Mouse (Mus musculus) heart, embryonic 14.5 days (tissue): ENCODE data around the gene Rorb. TPM values are rescaled to one million over a fixed set of nuclear protein-coding genes. Genes with fewer than 3 reads are reported as not detected.
A peak's percentile ranks its signal among the peaks of the same experiment; 100 is the strongest.

Experiments used
- ATAC-seq: fragments of 200-750 bp; cut with Nextera tagmentation; 2 replicates; pipeline ENCODE4 v1.8.0; 2017; ENCODE audit warnings: low read depth, moderate TSS enrichment; ENCODE audit not compliant: insufficient number of reproducible peaks, insufficient read depth, low FRiP score
- H3K27ac ChIP-seq, 2 experiments: fragments of 200-500 bp in 1 of 2; fragments of 300-500 bp in 1 of 2; sonication (generic) in 1 of 2; replicated peaks in 1 of 2; 2 replicates each; pipeline ENCODE4 v1.5.1; 2012 to 2014; ENCODE audit warnings: low read depth in 2 of 2, low read length in 2 of 2, control low read depth in 1 of 2, mild to moderate bottlenecking in 1 of 2, mixed read lengths in 1 of 2; ENCODE audit not compliant: control insufficient read depth in 1 of 2, insufficient read depth in 1 of 2
- H3K27me3 ChIP-seq: fragments of 300-500 bp; sonication (generic); 2 replicates; pipeline ENCODE4 v1.6.1; 2014; ENCODE audit warnings: mild to moderate bottlenecking, low read length, control low read depth; ENCODE audit not compliant: control insufficient read depth, insufficient read depth
- H3K36me3 ChIP-seq: fragments of 300-500 bp; sonication (generic); 2 replicates; pipeline ENCODE4 v1.6.1; 2014; ENCODE audit warnings: mild to moderate bottlenecking, control low read depth, low read length, mixed read lengths; ENCODE audit not compliant: control insufficient read depth, insufficient read depth
- H3K4me1 ChIP-seq, 2 experiments: fragments of 200-500 bp in 1 of 2; fragments of 300-500 bp in 1 of 2; sonication (generic) in 1 of 2; 2 replicates each; pipeline ENCODE4 v1.6.1; 2012 to 2014; ENCODE audit warnings: low read length in 2 of 2, control low read depth in 1 of 2, mixed read lengths in 1 of 2; ENCODE audit not compliant: control insufficient read depth in 2 of 2, insufficient read depth in 2 of 2
- H3K4me2 ChIP-seq: fragments of 300-500 bp; sonication (generic); 2 replicates; pipeline ENCODE4 v1.6.1; 2014; ENCODE audit warnings: mild to moderate bottlenecking, low read length
- H3K4me3 ChIP-seq, 2 experiments: fragments of 200-500 bp in 1 of 2; fragments of 300-500 bp in 1 of 2; sonication (generic) in 1 of 2; 2 replicates each; pipeline ENCODE4 v1.5.1; 2012 to 2014; ENCODE audit warnings: low read length in 2 of 2, mild to moderate bottlenecking in 2 of 2, control low read depth in 1 of 2, low read depth in 1 of 2, moderate library complexity in 1 of 2; ENCODE audit not compliant: control insufficient read depth in 1 of 2, insufficient read depth in 1 of 2
- H3K9ac ChIP-seq: fragments of 300-500 bp; sonication (generic); 2 replicates; pipeline ENCODE4 v1.6.1; 2014; ENCODE audit warnings: mild to moderate bottlenecking, low read length
- H3K9me3 ChIP-seq: fragments of 300-500 bp; sonication (generic); 2 replicates; pipeline ENCODE4 v1.6.1; 2016; ENCODE audit warnings: low read length, control low read depth; ENCODE audit not compliant: control insufficient read depth
- WGBS: fragments of 180-500 bp; shearing (Covaris S2); extraction: QIAGEN DNeasy Blood & Tissue Kit; methylation state at CpG from one replicate; pipeline ENCODE4 v1.1.7; 2014; 5-methylcytosine and 5-hydroxymethylcytosine counted together
- polyA plus RNA-seq: library from polyadenylated mRNA; unstranded; fragments of >200 nt; fragmentation: Nextera tagmentation; extraction: Ambion mirVana; gene quantifications from 2 replicates; pipeline ENCODE4 v1.2.1, GENCODE M21; 2014

Gene Rorb
- 0.49 and 0.58 TPM in 2 replicates for polyA plus RNA-seq

DNA sequence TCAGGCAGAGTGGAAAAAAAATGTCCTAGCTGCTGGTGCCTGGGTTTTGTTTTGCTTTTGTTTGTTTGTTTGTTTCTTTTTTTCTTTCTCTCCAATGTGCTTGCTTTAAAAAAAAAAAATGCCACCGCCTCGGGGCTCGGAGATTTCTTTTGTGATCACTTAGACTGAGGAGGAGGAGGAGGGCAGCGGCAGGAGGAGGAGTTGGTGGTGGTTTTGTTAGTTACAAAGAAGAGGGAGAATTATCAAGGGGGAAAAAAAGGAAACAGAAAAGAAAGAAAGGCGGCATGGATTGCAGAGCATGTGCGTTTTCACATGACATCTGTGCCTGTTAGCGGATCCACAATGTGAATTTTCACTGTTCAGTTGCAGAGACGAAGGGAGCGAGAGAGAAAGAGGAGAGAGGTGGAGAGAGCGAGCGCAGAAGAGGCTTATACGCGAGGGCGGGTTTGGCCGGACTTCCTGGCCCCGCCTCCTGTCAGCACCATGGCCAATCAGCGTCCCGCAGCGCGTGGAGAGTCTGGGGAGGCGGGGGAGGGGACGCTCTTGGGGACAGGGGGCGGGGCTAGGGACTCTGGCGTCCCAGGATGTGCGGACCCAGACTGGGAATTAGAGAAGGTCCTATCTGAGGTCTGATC lies at the start of gene Rorb:
TSS of gene Rorb (minus strand) at position 404 of the 635 bp plus-strand sequence.
- Histone ChIP-seq H3K27ac (peak within 1 kb of the TSS; percentile 53 to 55), H3K9ac (peak within 1 kb of the TSS; percentile 67), H3K4me3 (peak within 1 kb of the TSS; percentile 45 to 69), H3K27me3 (peaks cover 26% of the 10 kb centered on the region), H3K4me1 (0 out of 4 replicates have a peak, but pooled peaks cover 0 to 2% of the 10 kb centered on the region in 2 experiments), H3K36me3 (no peaks in the 10 kb centered on the region), H3K9me3 (no peaks in the 10 kb centered on the region), H3K4me2 (peak within 1 kb of the TSS; percentile 96)
- WGBS, result under 1% methylated on average over 25 of the region's 25 CpGs
- peak; percentile 97 for ATAC-seq

DNA sequence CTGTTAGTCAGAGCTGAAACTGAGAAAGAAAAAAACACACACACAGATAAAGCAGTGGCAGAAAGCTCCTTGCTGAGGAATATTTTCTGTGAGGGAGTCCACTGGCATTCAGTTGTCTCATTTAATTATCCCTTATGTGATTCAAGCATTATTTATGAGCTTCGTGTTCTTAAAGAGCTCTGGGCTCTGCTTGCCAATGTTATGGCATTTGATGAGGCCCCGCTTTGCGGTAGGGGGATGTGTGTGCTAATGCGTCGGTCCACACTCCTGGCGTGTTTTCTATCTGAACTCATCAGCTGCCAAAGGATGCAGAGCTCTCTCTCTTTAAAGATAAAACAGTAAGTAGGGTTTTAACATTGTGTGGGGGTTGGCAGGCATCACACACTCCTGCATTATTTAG lies 37.9 kb upstream of the Rorb start:
- WGBS, result 60% methylated on average over 6 of the region's 6 CpGs
- no peak overlapping the region for H3K4me2 ChIP-seq

DNA sequence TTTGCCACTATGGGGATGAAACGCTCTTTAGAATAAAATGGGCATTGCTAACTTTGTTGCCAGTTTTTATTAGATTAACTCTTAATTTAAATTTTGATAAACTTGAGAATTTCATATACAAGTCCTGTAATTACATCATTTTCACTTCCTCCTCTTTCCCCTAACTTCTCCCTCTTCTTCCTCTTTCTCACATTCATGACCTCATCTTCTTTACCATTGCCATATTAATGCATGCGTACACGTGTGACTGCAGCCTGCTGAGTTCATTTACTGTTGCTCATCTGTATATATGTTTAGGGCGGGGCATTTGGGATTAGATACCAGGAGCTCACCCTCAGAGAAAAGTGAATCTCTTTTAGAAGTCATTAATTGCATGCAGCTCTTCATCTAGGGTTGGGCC lies 33.5 kb upstream of the Rorb start:
- Histone ChIP-seq H3K27ac (no peak overlapping the region), H3K9ac (no peak overlapping the region), H3K4me1 (no peaks in the 10 kb centered on the region), H3K36me3 (no peaks in the 10 kb centered on the region), H3K9me3 (no peaks in the 10 kb centered on the region), H3K4me3 (no peak overlapping the region), H3K27me3 (no peaks in the 10 kb centered on the region), H3K4me2 (no peak overlapping the region)
- 82% methylated on average over 4 of the region's 4 CpGs for WGBS
- no peak for ATAC-seq

More for the DNA sequence above, 37.9 kb upstream of the Rorb start:
- no peaks in the 10 kb centered on the region for H3K27me3 ChIP-seq
- no peak overlapping the region for H3K27ac ChIP-seq
- no peak overlapping the region for H3K9ac ChIP-seq
- ATAC-seq, result no peak
- no peak overlapping the region for H3K4me3 ChIP-seq
- no peaks in the 10 kb centered on the region for H3K36me3 ChIP-seq
- no peaks in the 10 kb centered on the region for H3K9me3 ChIP-seq
- H3K4me1 ChIP-seq, result no peaks in the 10 kb centered on the region

DNA sequence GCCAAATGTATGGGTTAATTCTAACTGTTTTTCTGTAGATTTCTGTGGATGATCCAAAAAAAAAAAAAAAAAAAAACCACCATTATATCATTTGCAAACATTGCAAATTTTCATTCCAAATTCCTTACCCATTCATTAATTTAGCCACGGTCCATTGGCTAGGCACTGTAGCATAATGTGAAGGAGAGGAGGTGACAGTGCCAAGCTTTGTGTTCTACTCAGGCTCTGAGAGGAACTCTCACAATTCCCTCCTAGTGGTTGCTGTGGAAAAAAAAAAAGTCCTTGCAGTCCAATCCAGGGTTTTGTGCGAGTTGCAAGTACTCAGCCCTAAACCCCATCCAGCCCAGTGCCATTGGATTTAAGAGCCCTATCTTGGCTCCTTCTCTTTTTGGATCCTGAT lies 25.9 kb upstream of the Rorb start:
- Histone ChIP-seq H3K36me3 (no peaks in the 10 kb centered on the region), H3K9me3 (no peaks in the 10 kb centered on the region), H3K27ac (no peak overlapping the region), H3K9ac (no peak overlapping the region), H3K4me2 (no peak overlapping the region), H3K4me3 (no peak overlapping the region), H3K4me1 (no peaks in the 10 kb centered on the region), H3K27me3 (no peaks in the 10 kb centered on the region)
- 73% methylated on average over 2 of the region's 2 CpGs for WGBS
- no peak for ATAC-seq

DNA sequence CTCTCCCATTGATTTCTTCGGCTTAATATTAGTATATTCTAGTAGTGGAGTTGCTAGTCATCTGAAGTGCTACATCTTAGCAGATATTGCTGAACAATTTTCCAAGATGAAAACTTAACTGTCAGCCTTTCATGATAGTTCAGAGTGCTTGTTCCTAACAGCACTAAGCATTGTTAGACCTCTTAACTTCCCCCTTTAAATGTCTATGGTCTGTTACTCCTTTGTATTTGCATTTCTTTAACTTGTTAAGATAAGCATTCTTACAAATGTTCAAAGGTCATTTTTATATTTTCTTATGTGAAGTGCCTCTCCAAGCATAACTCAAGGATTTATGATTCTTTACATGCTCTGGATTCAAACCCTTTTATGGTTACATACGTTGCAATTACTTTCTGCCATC lies 24.8 kb upstream of the Rorb start:
- H3K4me1 ChIP-seq, result no peaks in the 10 kb centered on the region
- H3K27ac ChIP-seq, result no peak overlapping the region
- H3K9me3 ChIP-seq, result no peaks in the 10 kb centered on the region
- no peaks in the 10 kb centered on the region for H3K27me3 ChIP-seq
- H3K4me3 ChIP-seq, result no peak overlapping the region
- no peaks in the 10 kb centered on the region for H3K36me3 ChIP-seq
- ATAC-seq, result no peak
- H3K4me2 ChIP-seq, result no peak overlapping the region
- H3K9ac ChIP-seq, result no peak overlapping the region
- WGBS, result 82% methylated on average over 2 of the region's 2 CpGs

DNA sequence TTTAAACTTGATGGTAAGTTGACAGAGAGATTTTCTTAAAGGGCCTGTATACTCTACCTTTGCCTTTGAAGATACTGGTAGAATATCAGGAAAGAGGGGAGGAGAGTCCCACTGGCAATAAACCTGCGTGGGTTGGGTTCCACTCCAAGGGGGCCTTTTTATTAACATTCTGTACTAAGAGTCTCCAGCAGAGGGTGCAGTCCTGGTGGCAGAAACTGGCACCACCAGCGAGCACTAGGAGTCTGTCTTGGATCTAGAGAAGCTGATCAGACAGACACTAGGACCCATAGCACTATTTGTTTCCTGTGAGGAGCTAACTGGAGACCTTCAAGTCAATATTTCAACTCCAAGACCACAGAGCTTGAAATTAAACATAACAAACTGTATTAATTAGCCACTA lies 11.3 kb upstream of the Rorb start:
- Histone ChIP-seq H3K36me3 (no peaks in the 10 kb centered on the region), H3K9ac (no peak overlapping the region), H3K27ac (no peak overlapping the region), H3K4me3 (no peak overlapping the region), H3K27me3 (no peaks in the 10 kb centered on the region), H3K4me2 (no peak overlapping the region), H3K4me1 (no peaks in the 10 kb centered on the region), H3K9me3 (no peaks in the 10 kb centered on the region)
- WGBS, result 56% methylated on average over 2 of the region's 2 CpGs
- no peak for ATAC-seq

DNA sequence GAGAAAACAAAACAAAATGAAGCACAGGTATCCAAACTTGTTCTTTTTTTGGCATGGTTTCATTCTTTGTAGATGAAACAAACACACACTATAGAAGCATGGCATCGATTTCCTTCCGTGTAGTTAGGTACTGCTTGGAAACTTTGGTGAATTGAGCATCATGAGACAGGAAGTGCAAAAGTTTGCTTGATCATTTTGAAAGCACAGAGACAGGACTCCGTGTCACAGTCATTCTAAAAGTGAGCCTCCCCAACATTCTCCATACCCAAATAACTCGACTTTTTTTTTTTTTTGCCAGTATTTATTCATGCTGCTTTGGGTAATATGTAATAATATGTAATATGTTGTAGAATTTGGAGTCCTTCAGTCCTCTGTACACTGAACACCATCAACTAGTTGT lies 1.2 kb upstream of the Rorb start:
- Histone ChIP-seq H3K27ac (no peak overlapping the region), H3K9me3 (no peaks in the 10 kb centered on the region), H3K36me3 (no peaks in the 10 kb centered on the region), H3K27me3 (peaks cover 26% of the 10 kb centered on the region), H3K4me1 (0 out of 4 replicates have a peak, but pooled peaks cover 0 to 2% of the 10 kb centered on the region in 2 experiments), H3K4me3 (no peak overlapping the region), H3K9ac (no peak overlapping the region), H3K4me2 (peak overlapping the region; percentile 96)
- ATAC-seq, result no peak
- 53% methylated on average over 4 of the region's 4 CpGs for WGBS
